9 mouse cellular contexts compared by ENCODE assay signal in the genomic region with DNA sequence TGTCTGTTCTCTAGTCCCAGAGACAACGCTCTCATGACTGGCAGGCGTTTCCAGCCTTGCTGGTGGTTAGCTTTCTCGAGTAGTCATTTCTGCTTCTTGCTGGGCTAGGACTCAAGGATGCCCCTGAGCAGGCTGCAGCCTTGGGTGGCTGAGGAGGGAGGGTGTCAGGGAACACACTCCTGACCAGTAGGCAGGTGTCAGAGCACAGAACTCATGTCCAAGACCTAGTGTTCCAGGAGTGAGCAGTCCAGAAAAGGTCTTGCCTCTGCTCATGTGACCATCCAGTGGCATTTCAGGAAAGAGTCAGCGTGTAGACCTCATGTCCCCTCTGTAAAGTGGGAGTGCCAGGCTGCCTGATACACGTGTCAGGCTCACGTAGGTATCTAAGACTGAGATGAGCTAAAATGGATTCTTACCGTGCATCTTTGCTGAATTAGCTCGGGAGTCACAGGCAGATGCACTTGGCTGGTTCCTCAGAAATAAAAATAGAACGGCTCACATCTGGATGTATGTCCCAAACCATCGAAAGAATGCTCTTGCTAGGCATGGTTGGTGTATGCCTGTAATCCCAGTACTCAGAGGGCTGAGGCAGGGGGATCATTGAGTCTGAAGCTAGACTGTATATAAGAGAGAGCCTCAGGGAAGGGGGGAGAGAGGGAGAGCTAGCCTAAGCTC.
DNase-seq lines count a peak whose midpoint lies in the region; ATAC-seq and TF ChIP-seq lines count a peak whose summit lies in the region.
"Had no signal": no experiment of that assay in that cellular context is flagged by ENCODE, and none has a peak within 500 bp of the region (broad histone marks: within the 10 kb centered on the region; RNA-seq: fewer than 3 reads in every experiment).

No protein-coding gene starts in this region.

- H3K4me1 ChIP-seq in heart, adult 2 months (ENCODE audit: control insufficient read depth, insufficient read depth, low read length) = peaks cover 19% of the 10 kb centered on the region
- H3K4me1 ChIP-seq in forebrain, embryonic 13.5 days = peaks cover 70% of the 10 kb centered on the region
- H3K4me1 ChIP-seq in liver, embryonic 13.5 days (replicated peaks) = peaks cover 75% of the 10 kb centered on the region

- 28% methylated on average over 10 of the region's 10 CpGs for WGBS in heart, adult 2 months
- 74% methylated on average over 10 of the region's 10 CpGs for WGBS in forebrain, embryonic 13.5 days
- 42% methylated on average over 10 of the region's 10 CpGs for WGBS in liver, embryonic 13.5 days (ENCODE audit: insufficient replicate concordance)

- no peak overlapping the region; the same call in 1 of the 2 replicates for H3K27ac ChIP-seq in heart, adult 2 months
- H3K27ac ChIP-seq in forebrain, embryonic 13.5 days = peak overlapping the region; percentile 60
- H3K27ac ChIP-seq in liver, embryonic 13.5 days = peak overlapping the region; percentile 64; the same call in 1 of the 2 replicates

- TF ChIP-seq POLR2A in heart, adult 2 months (IDR thresholded peaks at IDR 0.05; ENCODE audit: insufficient read depth, low read depth, low read length) = no peak

- no peaks in the 10 kb centered on the region for H3K9me3 ChIP-seq in forebrain, embryonic 13.5 days (replicated peaks)
- H3K9me3 ChIP-seq in liver, embryonic 13.5 days (replicated peaks) = no peaks in the 10 kb centered on the region

- no peak overlapping the region for H3K4me3 ChIP-seq in heart, adult 2 months
- no peak overlapping the region for H3K4me3 ChIP-seq in forebrain, embryonic 13.5 days
- H3K4me3 ChIP-seq in liver, embryonic 13.5 days (replicated peaks) = no peak overlapping the region

- TF ChIP-seq EP300 in heart, adult 2 months (IDR thresholded peaks at IDR 0.05; ENCODE audit: insufficient read depth, low read depth, low read length) = 0 out of 2 replicates have a peak, but pooled peaks have one; percentile 58

- no peak overlapping the region for H3K4me2 ChIP-seq in forebrain, embryonic 13.5 days
- no peak overlapping the region for H3K4me2 ChIP-seq in liver, embryonic 13.5 days

- H3K79me2 ChIP-seq in heart, adult 2 months (replicated peaks; ENCODE audit: control insufficient read depth, insufficient read depth, low read length) = peaks cover 4% of the 10 kb centered on the region; the same call in 1 of the 2 replicates

- intact Hi-C loops in heart, adult 2 months (cut with DNase I) = no loop called here
- intact Hi-C loops in heart, postnatal 25 days (cut with DNase I) = no loop called here

- TF ChIP-seq CTCF in heart, adult 2 months (IDR thresholded peaks at IDR 0.05) = no peak

- H3K27me3 ChIP-seq in heart, adult 2 months (ENCODE audit: control insufficient read depth, insufficient read depth, low read length) = no peaks in the 10 kb centered on the region
- no peaks in the 10 kb centered on the region for H3K27me3 ChIP-seq in forebrain, embryonic 13.5 days
- no peaks in the 10 kb centered on the region for H3K27me3 ChIP-seq in liver, embryonic 13.5 days

- no peak overlapping the region for H3K9ac ChIP-seq in heart, adult 2 months (ENCODE audit: low read depth, low read length)
- H3K9ac ChIP-seq in forebrain, embryonic 13.5 days = 0 out of 2 replicates have a peak overlapping the region, but pooled peaks have one; percentile 14
- H3K9ac ChIP-seq in liver, embryonic 13.5 days = 0 out of 2 replicates have a peak overlapping the region, but pooled peaks have one; percentile 29

- DNase-seq in heart, adult 2 months = no peak
- DNase-seq in heart, postnatal 25 days (ENCODE audit: low spot score) = no peak
- peak; percentile 83 for DNase-seq in A20 (ENCODE audit: low read depth, low spot score)
- no peak for DNase-seq in liver, embryonic 13.5 days
- DNase-seq in urinary bladder, postnatal 10 days (ENCODE audit: low spot score) = no peak
- DNase-seq in urinary bladder, postnatal 4 days (ENCODE audit: low spot score in 2 of 2) = no peak
- DNase-seq in frontal cortex, postnatal 10 days (ENCODE audit: low spot score in 2 of 2) = no peak
- DNase-seq: kidney, adult 2 months had no signal

- no peaks in the 10 kb centered on the region for H3K36me3 ChIP-seq in heart, adult 2 months (ENCODE audit: control insufficient read depth, insufficient read depth, low read length)
- peaks cover 30% of the 10 kb centered on the region for H3K36me3 ChIP-seq in forebrain, embryonic 13.5 days (ENCODE audit: poor library complexity, severe bottlenecking)
- H3K36me3 ChIP-seq in liver, embryonic 13.5 days = peaks cover 30% of the 10 kb centered on the region

- no peak for ATAC-seq in forebrain, embryonic 13.5 days
- no peak for ATAC-seq in liver, embryonic 13.5 days (ENCODE audit: low read depth)
